Mouse (Mus musculus) fat pad, adult 2 months (tissue): ENCODE data around the gene Ror1.

Experiments used
- DNase-seq: peaks from one replicate; pipeline ENCODE4 v3.0.0-alpha.2; 2011; ENCODE audit warnings: low read depth, low spot score; ENCODE audit errors: extremely low read depth

Ror1 gene

DNA sequence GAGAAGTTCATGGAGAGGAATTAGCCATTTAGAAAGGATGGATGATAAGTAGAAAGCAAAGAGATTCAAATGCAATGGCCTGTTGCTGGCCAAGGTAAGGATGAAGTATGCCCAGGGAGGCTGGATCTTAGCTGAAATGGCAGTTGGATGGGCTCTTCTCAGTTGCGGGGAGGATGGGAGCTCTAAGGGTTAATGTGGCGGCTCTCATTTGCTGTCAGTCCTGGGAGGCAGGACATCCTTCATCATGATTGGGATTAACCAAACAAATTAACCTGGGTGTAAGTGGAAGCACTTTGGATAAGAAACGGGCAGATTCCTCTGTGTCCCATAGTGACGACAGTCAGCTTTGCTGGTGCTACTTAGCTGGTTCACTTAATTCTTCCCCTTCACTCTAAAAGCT is 112.5 kb downstream of the Ror1 start:
- DNase-seq, result no peak

GRCm38 (mm10) chr4:100209106-100209505 is 113.5 kb downstream of the Ror1 start:
- DNase-seq, result no peak

- DNase-seq, result no peak
These were observed 115.7 kb downstream of the Ror1 start for GRCm38 (mm10) chr4:100211331-100211730.

GRCm38 (mm10) chr4:100214324-100215215 is 119.0 kb downstream of the Ror1 start:
- DNase-seq, result peak; percentile 74

DNA sequence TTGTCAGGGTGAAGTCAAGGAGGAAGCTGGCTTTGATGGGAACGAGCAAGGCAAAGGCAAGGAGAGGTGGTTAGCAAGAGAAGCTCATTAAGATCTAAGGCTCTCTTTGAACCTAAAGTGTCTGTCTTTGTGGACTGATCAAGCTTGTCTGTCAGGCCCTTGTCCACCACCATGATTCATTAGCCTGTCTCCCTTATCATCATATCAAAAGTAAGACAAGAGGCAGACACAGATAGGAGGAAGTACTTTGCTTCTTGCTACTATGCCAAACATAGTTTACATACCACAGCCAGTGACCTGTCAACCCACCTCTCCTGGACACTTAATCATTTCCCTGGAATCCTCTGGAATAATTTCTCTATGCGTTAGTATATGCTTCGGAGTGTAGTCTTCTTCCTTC is 121.0 kb downstream of the Ror1 start:
- DNase-seq, result no peak

DNA sequence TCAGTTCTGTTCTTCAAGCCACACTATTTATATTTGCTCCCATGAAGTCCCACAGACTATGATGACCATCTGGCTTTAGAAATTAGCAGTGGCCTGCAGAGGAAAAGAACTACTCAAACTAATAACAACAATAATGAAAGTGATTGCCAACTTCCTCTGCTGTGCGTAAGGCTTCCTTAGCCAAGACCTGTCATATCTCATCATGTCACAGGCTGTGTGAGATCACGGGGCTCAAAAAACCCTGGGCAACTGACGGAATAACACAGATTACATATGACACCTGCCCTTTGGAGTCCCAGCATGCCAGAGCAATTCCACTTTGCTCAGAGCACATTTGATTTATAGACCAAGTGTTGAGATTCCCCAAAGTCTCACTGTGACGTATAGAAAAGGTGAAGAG is 123.4 kb downstream of the Ror1 start:
- no peak for DNase-seq

DNA sequence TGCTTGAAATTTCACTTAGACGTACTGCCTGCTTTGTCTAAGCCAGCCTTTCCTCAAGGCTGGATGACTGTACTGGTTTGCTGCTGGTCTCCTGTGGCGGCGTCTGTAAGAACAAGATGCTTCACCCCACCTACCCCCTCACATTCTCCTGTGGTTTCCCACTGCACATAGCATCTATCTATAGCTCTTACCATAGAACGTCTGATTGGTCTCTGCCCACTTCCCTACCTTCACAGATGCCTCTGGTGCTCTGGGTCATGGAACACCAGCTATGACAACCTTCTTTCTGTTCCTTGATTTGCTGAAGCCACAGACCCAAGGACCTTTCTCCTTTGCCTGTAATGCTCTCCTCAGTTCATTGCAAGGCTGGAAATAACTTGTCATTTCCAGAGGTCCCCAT is 124.0 kb downstream of the Ror1 start:
- no peak for DNase-seq

DNA sequence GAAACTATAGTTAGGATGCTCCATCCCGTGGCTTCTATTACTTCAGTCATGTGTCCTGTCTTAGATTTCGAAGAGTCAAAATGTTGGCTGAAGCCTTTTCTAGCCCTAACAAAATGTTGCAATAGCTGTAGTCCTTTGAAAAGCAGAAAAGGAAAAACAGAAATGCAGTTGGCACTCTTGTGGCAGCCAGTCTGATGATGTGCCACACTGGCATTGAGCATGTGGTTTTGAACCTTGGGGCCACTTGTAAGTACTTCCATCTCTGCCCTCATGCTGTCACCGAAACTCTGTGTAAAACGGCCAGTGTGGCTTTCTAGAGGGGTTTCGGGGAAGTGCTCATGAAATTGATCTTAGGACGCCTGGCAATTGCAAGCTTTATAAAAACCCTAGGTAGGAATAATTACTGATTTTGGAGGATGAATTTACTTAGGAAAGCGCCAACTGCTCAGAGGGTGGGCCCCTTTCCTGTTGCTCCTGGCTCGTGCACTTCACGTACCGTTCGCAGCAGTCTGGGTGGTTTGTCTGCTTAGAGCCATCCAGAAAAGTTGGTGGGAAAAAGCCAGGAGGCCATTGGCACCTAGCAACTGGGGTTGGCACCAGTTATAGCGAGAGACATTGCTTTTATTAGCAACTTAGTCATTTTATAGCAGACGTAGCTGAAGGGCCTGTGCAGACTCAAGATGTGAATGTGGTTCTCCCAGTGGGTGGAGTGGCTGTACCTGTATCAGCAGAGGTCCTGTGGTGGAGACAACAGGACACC is 126.6 kb downstream of the Ror1 start:
- DNase-seq, result peak; percentile 25

GRCm38 (mm10) chr4:100223532-100223931 is 127.9 kb downstream of the Ror1 start:
- DNase-seq, result no peak

DNA sequence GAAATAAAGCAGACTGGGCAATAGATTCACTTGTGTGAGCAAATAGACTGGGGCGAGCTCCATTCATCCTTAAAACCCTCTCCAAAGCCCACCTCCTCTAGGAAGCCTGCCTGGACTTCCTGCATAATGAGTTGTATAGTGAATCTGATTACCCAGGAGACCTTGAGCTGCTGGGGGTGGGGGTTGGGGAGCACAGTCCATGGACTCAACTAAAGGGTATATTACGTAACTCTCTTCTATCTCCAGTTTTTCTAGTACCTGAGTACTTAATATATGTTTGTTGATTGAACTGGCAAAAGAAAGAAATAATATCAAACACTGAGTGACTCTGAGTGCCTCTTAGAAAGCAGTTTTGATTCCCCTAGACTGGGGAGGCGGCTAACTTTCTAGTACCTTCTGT is 128.4 kb downstream of the Ror1 start:
- no peak for DNase-seq

DNA sequence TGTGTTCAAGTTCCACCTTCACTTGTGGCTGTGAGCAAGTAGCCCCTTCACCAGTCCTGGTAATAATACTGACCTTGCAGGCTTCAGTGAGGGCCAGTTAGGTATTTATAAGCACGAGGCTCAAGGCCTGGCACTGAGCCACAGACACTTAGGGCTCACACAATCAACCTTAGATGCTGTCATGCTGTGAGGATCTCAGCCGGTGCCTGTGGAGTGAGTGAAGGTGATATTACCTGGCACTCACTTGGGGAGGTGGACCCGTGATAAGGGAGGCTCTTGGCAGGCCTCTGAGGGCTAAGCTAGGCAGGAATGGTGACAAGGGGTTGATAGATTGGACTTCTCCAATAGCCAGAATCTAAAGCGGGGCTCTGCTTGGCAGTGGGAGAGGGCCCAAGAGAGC is 131.0 kb downstream of the Ror1 start:
- DNase-seq, result no peak

- DNase-seq, result no peak
These were observed 132.5 kb downstream of the Ror1 start for GRCm38 (mm10) chr4:100228106-100228505.

DNA sequence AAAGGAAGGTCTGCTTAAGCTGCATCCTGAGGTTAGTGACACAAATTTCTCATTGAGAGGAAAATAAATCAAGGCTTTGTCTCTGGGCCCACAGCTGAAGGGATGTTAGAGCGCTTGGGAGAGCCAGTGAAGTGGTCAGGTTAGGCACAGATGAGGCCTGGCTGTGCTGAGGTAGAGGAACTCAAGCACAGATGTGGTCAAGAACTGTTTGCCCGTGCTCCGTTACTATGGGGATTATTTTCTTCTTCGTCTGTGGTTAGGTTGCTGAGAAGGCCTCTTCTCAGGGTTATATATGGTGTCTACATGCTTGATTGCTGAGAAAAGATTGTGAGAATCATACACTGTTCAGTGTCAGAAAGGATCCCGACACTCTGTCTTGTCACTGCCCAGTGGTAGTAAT is 134.7 kb downstream of the Ror1 start:
- no peak for DNase-seq

DNA sequence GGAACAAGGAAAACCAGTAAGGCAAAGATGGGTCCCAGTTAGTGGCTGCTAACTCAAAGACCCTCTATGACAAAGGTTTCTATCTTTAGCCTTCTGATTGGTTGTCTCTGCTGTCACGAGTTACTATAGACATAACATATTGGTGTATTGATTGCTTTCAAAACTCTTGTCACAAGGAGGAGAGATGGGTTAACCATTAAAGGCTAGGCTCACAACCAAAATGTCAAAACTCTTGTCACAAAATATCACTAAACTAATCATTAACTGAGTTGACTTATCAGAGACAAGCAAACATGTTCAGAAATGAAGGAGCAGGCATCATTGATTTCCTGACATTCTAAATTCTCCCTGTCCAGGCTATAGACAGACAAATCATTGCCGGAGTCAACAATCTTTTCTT is 135.4 kb downstream of the Ror1 start:
- DNase-seq, result no peak

DNA sequence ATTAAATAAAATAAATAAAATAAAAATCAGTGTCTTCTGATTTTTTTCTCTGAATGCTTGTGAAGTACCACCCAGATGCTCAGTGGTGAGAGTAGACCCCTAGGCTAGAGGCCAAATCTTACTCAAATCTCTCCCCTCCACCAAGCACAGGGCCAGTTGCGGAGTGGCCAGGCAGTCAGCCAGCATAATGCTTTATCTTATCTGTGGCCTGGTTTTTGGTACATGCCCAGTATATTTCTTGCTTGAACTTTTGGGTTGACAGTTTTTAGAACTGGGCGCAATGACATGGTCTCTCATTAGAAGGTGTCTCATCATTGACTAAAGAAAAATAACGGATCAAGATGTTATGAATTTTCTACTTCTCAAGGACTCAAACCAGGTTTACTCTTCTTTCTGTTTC is 136.3 kb downstream of the Ror1 start:
- DNase-seq, result no peak

- DNase-seq, result no peak
These were observed 136.9 kb downstream of the Ror1 start for GRCm38 (mm10) chr4:100232541-100232940.

GRCm38 (mm10) chr4:100233770-100234169 is 138.2 kb downstream of the Ror1 start:
- DNase-seq, result no peak

GRCm38 (mm10) chr4:100236339-100236738 is 140.7 kb downstream of the Ror1 start:
- no peak for DNase-seq

DNA sequence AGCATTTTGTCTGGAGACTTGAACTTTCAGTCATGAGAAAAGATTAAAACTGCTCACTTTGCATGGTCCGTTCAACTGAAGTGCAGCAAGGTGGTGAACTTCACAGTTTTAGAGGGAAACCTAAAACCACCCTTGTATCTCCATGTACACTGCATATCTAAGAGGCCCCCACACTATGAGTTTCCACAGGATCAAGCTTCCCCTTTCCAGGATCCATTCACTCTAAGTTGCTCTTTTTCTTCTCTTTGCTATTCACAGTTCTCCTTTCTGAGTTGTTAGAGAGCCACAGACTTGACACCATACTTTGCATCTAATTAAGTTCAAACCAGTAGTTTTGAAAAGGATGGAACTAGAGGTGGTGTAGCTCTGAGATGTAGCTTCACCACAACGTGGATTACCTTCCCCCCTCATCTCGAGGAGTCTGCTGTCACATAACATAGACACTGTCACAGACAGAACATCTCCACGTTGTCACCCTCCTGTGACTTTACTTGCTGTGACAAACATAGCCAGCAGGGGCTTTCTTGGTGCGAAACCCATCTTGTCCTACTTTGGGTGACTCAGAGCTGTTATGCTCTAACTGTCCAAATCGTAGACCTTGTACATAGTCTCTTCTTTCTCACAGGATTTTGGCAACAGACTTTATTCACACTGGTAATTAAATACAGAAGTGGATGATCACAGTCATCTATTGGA is 146.6 kb downstream of the Ror1 start:
- no peak for DNase-seq

DNA sequence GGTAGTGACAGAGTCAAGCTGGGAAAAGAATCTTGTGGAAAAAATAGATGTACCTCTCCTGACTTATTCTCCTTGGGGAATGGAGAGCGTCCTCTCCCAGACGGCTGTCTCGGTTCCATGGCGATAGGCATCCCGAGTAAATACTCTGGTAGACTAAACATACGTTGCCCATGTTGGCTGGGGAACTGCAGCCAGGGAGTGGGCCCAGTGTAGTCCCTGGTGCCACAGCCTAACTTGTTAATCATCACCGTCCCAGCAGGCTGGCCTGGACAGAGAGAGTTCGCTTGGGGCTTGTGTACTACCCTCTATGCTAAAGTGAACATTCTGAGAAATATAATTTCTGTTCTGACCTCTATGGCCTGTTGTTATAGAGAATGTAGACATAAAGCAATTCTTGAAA is 148.7 kb downstream of the Ror1 start:
- DNase-seq, result no peak

GRCm38 (mm10) chr4:100244701-100245100 is 149.1 kb downstream of the Ror1 start:
- DNase-seq, result no peak

- no peak for DNase-seq
These were observed 152.2 kb downstream of the Ror1 start for GRCm38 (mm10) chr4:100247826-100248225.
